Mouse (Mus musculus) ES-E14 (cell line): Measurements from ENCODE around the gene Ilk.

Experiments used
- HCFC1 ChIP-seq: IDR thresholded peaks from 2 replicates; pipeline ENCODE4 v1.6.1; 2012; ENCODE audit warnings: low read length, inconsistent platforms, borderline replicate concordance; ENCODE audit not compliant: insufficient read depth
- ZC3H11A ChIP-seq: IDR thresholded peaks from 2 replicates; pipeline ENCODE4 v1.6.1; 2012; ENCODE audit warnings: low read depth, mild to moderate bottlenecking, inconsistent platforms, low read length, borderline replicate concordance

DNA sequence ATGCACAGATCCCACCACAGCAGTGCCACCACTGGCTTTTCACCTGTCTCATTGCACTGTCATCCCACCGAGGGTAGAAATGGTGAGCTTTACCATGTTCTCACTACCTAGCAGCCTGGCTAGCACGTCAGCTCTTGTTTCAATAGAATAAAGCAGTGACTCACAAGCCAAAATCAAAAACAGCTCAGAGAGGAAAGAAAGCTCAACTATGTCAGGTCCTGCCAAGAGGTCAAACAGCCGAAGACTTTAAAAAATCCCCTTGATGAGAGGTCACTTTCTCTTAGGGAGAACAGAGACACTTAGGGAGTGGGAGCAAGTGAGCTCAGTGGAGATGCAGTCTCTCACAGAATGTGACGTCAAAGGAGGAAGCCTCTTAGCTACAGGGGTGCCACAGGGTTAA is 47.5 kb downstream of the Ilk start:
- TF ChIP-seq HCFC1 = no peak
- no peak for TF ChIP-seq ZC3H11A
